Mouse (Mus musculus): ENCODE results near the gene Col12a1. TPM values are rescaled to one million over a fixed set of nuclear protein-coding genes. Genes with fewer than 3 reads are reported as not detected.

Gene Col12a1
- polyA plus RNA-seq, 1 experiment: 15.3 TPM

DNA sequence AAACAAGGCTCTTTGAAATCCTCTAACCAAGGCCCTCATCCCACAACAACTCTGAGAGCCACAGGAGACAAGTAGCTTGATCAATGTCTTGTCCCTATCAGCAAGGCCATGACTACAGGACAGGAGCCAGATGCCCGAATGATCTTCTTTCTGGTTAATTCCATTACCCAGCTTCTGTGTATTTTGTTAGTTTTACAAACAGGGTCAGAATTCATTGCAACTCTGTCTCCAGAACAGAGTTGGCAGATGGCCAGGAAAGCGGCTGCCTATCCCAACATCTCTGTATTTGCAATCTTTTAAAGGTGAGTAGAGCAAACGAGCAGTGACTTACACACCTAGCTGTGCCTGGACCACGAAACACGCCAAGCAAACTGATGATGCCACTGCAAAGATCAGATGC lies 11.7 kb upstream of the Col12a1 start:
- TF ChIP-seq MYOD1 (IDR thresholded peaks at IDR 0.05; ENCODE audit: control insufficient read depth, insufficient read length, low read depth): no peak
- TF ChIP-seq CTCF (IDR thresholded peaks at IDR 0.05; ENCODE audit: control insufficient read depth, insufficient read depth, insufficient read length): no peak
- no peak for TF ChIP-seq FOSL1 (IDR thresholded peaks at IDR 0.05; ENCODE audit: insufficient read depth, low read length, poor library complexity, severe bottlenecking)
- TF ChIP-seq MAX (IDR thresholded peaks at IDR 0.05): no peak
- TF ChIP-seq MYOG (IDR thresholded peaks at IDR 0.05; ENCODE audit: control insufficient read depth, extremely low read depth, insufficient read length): no peak
- TF ChIP-seq CEBPB (IDR thresholded peaks at IDR 0.05; ENCODE audit: low read depth): no peak
- no peak for TF ChIP-seq USF1 (IDR thresholded peaks at IDR 0.05; ENCODE audit: low read depth)
- H3K36me3 ChIP-seq (ENCODE audit: control insufficient read depth, insufficient read depth): no peaks in the 10 kb centered on the region
- no peak overlapping the region for H3ac ChIP-seq (ENCODE audit: control insufficient read depth, insufficient read length, low read depth)
- no peaks in the 10 kb centered on the region for H3K27me3 ChIP-seq (ENCODE audit: control insufficient read depth, insufficient read depth, insufficient read length)
- no peak overlapping the region for H3K4me3 ChIP-seq (ENCODE audit: insufficient read depth, poor library complexity, severe bottlenecking)
- H3K79me2 ChIP-seq (ENCODE audit: control insufficient read depth, insufficient read depth): no peaks in the 10 kb centered on the region
- no peaks in the 10 kb centered on the region for H3K79me3 ChIP-seq (ENCODE audit: low read depth)

DNA sequence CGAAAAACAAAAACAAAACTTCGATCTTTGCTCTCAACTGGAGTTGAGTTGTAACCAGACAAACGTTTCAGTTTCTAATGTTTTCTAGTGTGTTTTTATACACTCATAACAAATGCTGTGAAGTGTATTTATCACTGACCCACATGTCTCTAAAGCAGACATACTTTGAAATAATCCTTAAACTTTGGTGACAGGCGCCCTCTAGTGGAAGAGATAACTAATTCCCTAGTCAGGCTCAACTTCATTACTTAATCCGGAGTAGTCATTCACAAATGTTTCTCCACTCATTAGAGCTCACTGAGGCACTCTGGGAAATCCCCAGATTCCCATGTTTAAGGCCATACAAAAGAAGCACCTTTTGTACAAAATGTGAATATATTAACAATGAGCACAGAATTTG lies 4.5 kb upstream of the Col12a1 start:
- Histone ChIP-seq H3K79me3 (ENCODE audit: low read depth) (no peaks in the 10 kb centered on the region), H3K27me3 (ENCODE audit: control insufficient read depth, insufficient read depth, insufficient read length) (no peaks in the 10 kb centered on the region), H3ac (ENCODE audit: control insufficient read depth, insufficient read length, low read depth) (no peak overlapping the region), H3K4me3 (ENCODE audit: insufficient read depth, poor library complexity, severe bottlenecking) (no peak overlapping the region), H3K36me3 (ENCODE audit: control insufficient read depth, insufficient read depth) (no peaks in the 10 kb centered on the region), H3K79me2 (ENCODE audit: control insufficient read depth, insufficient read depth) (no peaks in the 10 kb centered on the region)
- TF ChIP-seq MYOG (IDR thresholded peaks at IDR 0.05; ENCODE audit: control insufficient read depth, extremely low read depth, insufficient read length): no peak
- TF ChIP-seq CEBPB (IDR thresholded peaks at IDR 0.05; ENCODE audit: low read depth): no peak
- TF ChIP-seq MYOD1 (IDR thresholded peaks at IDR 0.05; ENCODE audit: control insufficient read depth, insufficient read length, low read depth): no peak
- TF ChIP-seq MAX (IDR thresholded peaks at IDR 0.05): no peak
- TF ChIP-seq FOSL1 (IDR thresholded peaks at IDR 0.05; ENCODE audit: insufficient read depth, low read length, poor library complexity, severe bottlenecking): no peak
- no peak for TF ChIP-seq CTCF (IDR thresholded peaks at IDR 0.05; ENCODE audit: control insufficient read depth, insufficient read depth, insufficient read length)

DNA sequence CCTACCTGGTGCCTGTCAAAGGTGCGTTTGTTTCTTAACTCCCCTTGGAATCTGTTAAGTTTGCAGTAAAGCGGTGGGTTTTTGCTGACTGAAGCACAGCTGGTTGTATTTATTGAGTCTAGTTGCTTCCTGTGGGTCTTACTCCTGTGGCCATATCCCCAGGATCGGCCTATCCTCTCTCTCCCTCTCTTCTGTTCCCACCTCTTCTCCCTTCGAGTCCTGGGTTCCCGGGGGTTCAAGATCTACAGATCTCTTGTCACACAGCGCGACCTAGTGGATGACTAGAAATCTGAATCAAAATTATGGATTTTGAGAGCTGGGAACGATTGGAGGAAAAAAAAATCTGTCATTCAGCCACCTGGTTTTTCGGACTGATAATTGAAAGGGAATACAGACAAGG lies 2.4 kb upstream of the Col12a1 start:
- Histone ChIP-seq H3K27me3 (ENCODE audit: control insufficient read depth, insufficient read depth, insufficient read length) (no peaks in the 10 kb centered on the region), H3ac (ENCODE audit: control insufficient read depth, insufficient read length, low read depth) (no peak overlapping the region), H3K79me3 (ENCODE audit: low read depth) (no peaks in the 10 kb centered on the region), H3K79me2 (ENCODE audit: control insufficient read depth, insufficient read depth) (no peaks in the 10 kb centered on the region), H3K36me3 (ENCODE audit: control insufficient read depth, insufficient read depth) (no peaks in the 10 kb centered on the region), H3K4me3 (ENCODE audit: insufficient read depth, poor library complexity, severe bottlenecking) (no peak overlapping the region)
- no peak for TF ChIP-seq CEBPB (IDR thresholded peaks at IDR 0.05; ENCODE audit: low read depth)
- peak; percentile 16 for TF ChIP-seq CTCF (IDR thresholded peaks at IDR 0.05; ENCODE audit: control insufficient read depth, insufficient read depth, insufficient read length)

DNA sequence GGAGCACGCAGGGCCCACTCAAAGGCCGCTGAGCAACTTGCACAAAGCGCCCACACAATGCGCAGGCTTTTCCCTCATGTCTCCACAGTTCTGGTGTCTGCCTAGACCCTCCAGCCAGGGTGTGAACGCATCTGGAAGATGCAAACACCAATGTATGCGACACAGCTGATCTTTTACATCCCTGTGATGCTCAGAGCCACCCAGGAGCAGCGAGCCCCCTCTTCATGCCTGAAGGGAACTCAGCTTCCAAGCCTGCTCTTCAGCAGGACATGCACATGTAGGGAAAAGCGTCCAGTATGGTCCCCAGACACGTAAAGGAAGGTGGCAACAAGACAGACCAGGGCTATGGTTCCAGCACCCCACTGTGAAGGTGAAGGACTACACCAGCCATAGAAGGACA lies 1.5 kb upstream of the Col12a1 start:
- no peak overlapping the region for H3ac ChIP-seq (ENCODE audit: control insufficient read depth, insufficient read length, low read depth)
- H3K79me3 ChIP-seq (ENCODE audit: low read depth): no peaks in the 10 kb centered on the region
- TF ChIP-seq FOSL1 (IDR thresholded peaks at IDR 0.05; ENCODE audit: insufficient read depth, low read length, poor library complexity, severe bottlenecking): no peak
- no peak for TF ChIP-seq CEBPB (IDR thresholded peaks at IDR 0.05; ENCODE audit: low read depth)
- TF ChIP-seq MYOD1 (IDR thresholded peaks at IDR 0.05; ENCODE audit: control insufficient read depth, insufficient read length, low read depth): no peak
- no peak for TF ChIP-seq USF1 (IDR thresholded peaks at IDR 0.05; ENCODE audit: low read depth)
- TF ChIP-seq MYOG (IDR thresholded peaks at IDR 0.05; ENCODE audit: control insufficient read depth, extremely low read depth, insufficient read length): no peak
- no peak for TF ChIP-seq MAX (IDR thresholded peaks at IDR 0.05)
- TF ChIP-seq CTCF (IDR thresholded peaks at IDR 0.05; ENCODE audit: control insufficient read depth, insufficient read depth, insufficient read length): no peak
- H3K79me2 ChIP-seq (ENCODE audit: control insufficient read depth, insufficient read depth): no peaks in the 10 kb centered on the region
- H3K4me3 ChIP-seq (ENCODE audit: insufficient read depth, poor library complexity, severe bottlenecking): no peak overlapping the region
- H3K36me3 ChIP-seq (ENCODE audit: control insufficient read depth, insufficient read depth): no peaks in the 10 kb centered on the region
- no peaks in the 10 kb centered on the region for H3K27me3 ChIP-seq (ENCODE audit: control insufficient read depth, insufficient read depth, insufficient read length)

GRCm38 (mm10) chr9:79719451-79719850 lies 820 bp upstream of the Col12a1 start:
- H3K79me3 ChIP-seq (ENCODE audit: low read depth): no peaks in the 10 kb centered on the region
- TF ChIP-seq MAX (IDR thresholded peaks at IDR 0.05): no peak
- no peak for TF ChIP-seq CEBPB (IDR thresholded peaks at IDR 0.05; ENCODE audit: low read depth)
- no peaks in the 10 kb centered on the region for H3K36me3 ChIP-seq (ENCODE audit: control insufficient read depth, insufficient read depth)
- H3K27me3 ChIP-seq (ENCODE audit: control insufficient read depth, insufficient read depth, insufficient read length): no peaks in the 10 kb centered on the region
- no peak overlapping the region for H3K4me3 ChIP-seq (ENCODE audit: insufficient read depth, poor library complexity, severe bottlenecking)
- H3K79me2 ChIP-seq (ENCODE audit: control insufficient read depth, insufficient read depth): no peaks in the 10 kb centered on the region
- no peak overlapping the region for H3ac ChIP-seq (ENCODE audit: control insufficient read depth, insufficient read length, low read depth)

- TF ChIP-seq FOSL1 (IDR thresholded peaks at IDR 0.05; ENCODE audit: insufficient read depth, low read length, poor library complexity, severe bottlenecking) (no peak), CEBPB (IDR thresholded peaks at IDR 0.05; ENCODE audit: low read depth) (no peak), CTCF (IDR thresholded peaks at IDR 0.05; ENCODE audit: control insufficient read depth, insufficient read depth, insufficient read length) (no peak), MYOD1 (IDR thresholded peaks at IDR 0.05; ENCODE audit: control insufficient read depth, insufficient read length, low read depth) (no peak), MYOG (IDR thresholded peaks at IDR 0.05; ENCODE audit: control insufficient read depth, extremely low read depth, insufficient read length) (no peak), MAX (IDR thresholded peaks at IDR 0.05) (no peak), USF1 (IDR thresholded peaks at IDR 0.05; ENCODE audit: low read depth) (no peak)
- Histone ChIP-seq H3K36me3 (ENCODE audit: control insufficient read depth, insufficient read depth) (no peaks in the 10 kb centered on the region), H3K27me3 (ENCODE audit: control insufficient read depth, insufficient read depth, insufficient read length) (no peaks in the 10 kb centered on the region), H3ac (ENCODE audit: control insufficient read depth, insufficient read length, low read depth) (peak overlapping the region; percentile 49), H3K79me3 (ENCODE audit: low read depth) (no peaks in the 10 kb centered on the region), H3K4me3 (ENCODE audit: insufficient read depth, poor library complexity, severe bottlenecking) (peak overlapping the region; percentile 45), H3K79me2 (ENCODE audit: control insufficient read depth, insufficient read depth) (no peaks in the 10 kb centered on the region)
These were observed 675 bp downstream of the Col12a1 start for GRCm38 (mm10) chr9:79717836-79718475.
